Mouse (Mus musculus) liver, embryonic 14.5 days (tissue): ENCODE measurements at regions not wholly inside any gene's neighbourhood (a gene's known extent, or its start where the extent isn't known, plus 50 kb on each side); places are given as distances from the start of the nearest gene placed in this dataset.

Experiments used
- ATAC-seq: fragments of 200-750 bp; cut with Nextera tagmentation; 2 replicates; pipeline ENCODE4 v1.8.0; 2017; ENCODE audit warnings: moderate number of reproducible peaks, mild to moderate bottlenecking, moderate library complexity; ENCODE audit not compliant: insufficient read depth
- DNase-seq, 3 experiments: peaks; one replicate each; pipeline ENCODE4 v3.0.0-alpha.2; 2012 to 2013; ENCODE audit warnings: low read depth in 3 of 3, low spot score in 3 of 3
- H3K27ac ChIP-seq: fragments of 300-500 bp; sonication (generic); 2 replicates; pipeline ENCODE4 v1.5.1; 2014; ENCODE audit warnings: moderate library complexity, mild to moderate bottlenecking, control low read depth, inconsistent platforms
- H3K27me3 ChIP-seq: fragments of 300-500 bp; sonication (generic); 2 replicates; pipeline ENCODE4 v1.6.1; 2014; ENCODE audit warnings: mild to moderate bottlenecking, low read length, moderate library complexity; ENCODE audit not compliant: control insufficient read depth, insufficient read depth
- H3K36me3 ChIP-seq: fragments of 300-500 bp; sonication (generic); replicated peaks from 2 replicates; pipeline ENCODE4 v1.6.1; 2014; ENCODE audit warnings: low read depth; ENCODE audit not compliant: control insufficient read depth, insufficient read depth
- H3K4me1 ChIP-seq, 2 experiments: fragments of 200-500 bp in 1 of 2; fragments of 300-500 bp in 1 of 2; sonication (generic) in 1 of 2; replicated peaks; 2 replicates each; pipeline ENCODE4 v1.6.1; 2012 to 2014; ENCODE audit warnings: antibody characterized with exemption in 1 of 2, inconsistent platforms in 1 of 2, low read length in 1 of 2; ENCODE audit not compliant: control insufficient read depth in 2 of 2, insufficient read depth in 2 of 2
- H3K4me2 ChIP-seq: fragments of 300-500 bp; sonication (generic); 2 replicates; pipeline ENCODE4 v1.6.1; 2014; ENCODE audit warnings: low read depth, mild to moderate bottlenecking, control low read depth, moderate library complexity
- H3K4me3 ChIP-seq, 2 experiments: fragments of 200-500 bp in 1 of 2; fragments of 300-500 bp in 1 of 2; sonication (generic) in 1 of 2; 2 replicates each; pipeline ENCODE4 v1.5.1; 2012 to 2014; ENCODE audit warnings: low read depth in 2 of 2, low read length in 2 of 2, mild to moderate bottlenecking in 2 of 2, control low read depth in 1 of 2, inconsistent platforms in 1 of 2, moderate library complexity in 1 of 2; ENCODE audit not compliant: insufficient read depth in 1 of 2
- H3K9ac ChIP-seq: fragments of 300-500 bp; sonication (generic); replicated peaks from 2 replicates; pipeline ENCODE4 v1.6.1; 2014; ENCODE audit warnings: mild to moderate bottlenecking, control low read depth, moderate library complexity
- H3K9me3 ChIP-seq: fragments of 300-500 bp; sonication (generic); 2 replicates; pipeline ENCODE4 v1.6.1; 2016; ENCODE audit warnings: low read length, mixed read lengths; ENCODE audit not compliant: control insufficient read depth
- CTCF ChIP-seq: IDR thresholded peaks from 2 replicates; pipeline ENCODE4 v1.5.1; 2016; ENCODE audit warnings: antibody characterized with exemption, low read depth, control low read depth
- EP300 ChIP-seq: IDR thresholded peaks from 2 replicates; pipeline ENCODE4 v1.6.1; 2016; ENCODE audit warnings: antibody characterized with exemption, low read depth
- WGBS: fragments of 180-500 bp; shearing (Covaris S2); extraction: QIAGEN DNeasy Blood & Tissue Kit; methylation state at CpG from one replicate; pipeline ENCODE4 v1.1.7; 2014; ENCODE audit not compliant: insufficient replicate concordance; 5-methylcytosine and 5-hydroxymethylcytosine counted together

- H3K36me3 ChIP-seq, result no peaks in the 10 kb centered on the region
- no peak for DNase-seq
- no peak overlapping the region for H3K4me2 ChIP-seq
- no peaks in the 10 kb centered on the region for H3K9me3 ChIP-seq
- no peak overlapping the region for H3K27ac ChIP-seq
- ATAC-seq, result no peak
- no peaks in the 10 kb centered on the region for H3K4me1 ChIP-seq
- 46% methylated on average over 8 of the region's 8 CpGs for WGBS
- no peak overlapping the region for H3K9ac ChIP-seq
- H3K4me3 ChIP-seq, result no peak overlapping the region
- H3K27me3 ChIP-seq, result no peaks in the 10 kb centered on the region
- TF ChIP-seq CTCF (no peak), EP300 (no peak)
These were observed 116.8 kb downstream of the Faxc start for GRCm38 (mm10) chr4:22047730-22048455.

- 54% methylated on average over 5 of the region's 5 CpGs for WGBS
- Histone ChIP-seq H3K9me3 (no peaks in the 10 kb centered on the region), H3K9ac (no peak overlapping the region), H3K36me3 (no peaks in the 10 kb centered on the region), H3K4me3 (no peak overlapping the region), H3K27ac (no peak overlapping the region), H3K27me3 (no peaks in the 10 kb centered on the region), H3K4me2 (no peak overlapping the region), H3K4me1 (no peaks in the 10 kb centered on the region)
- ATAC-seq (no peak), DNase-seq (no peak)
- TF ChIP-seq EP300, result no peak
- TF ChIP-seq CTCF, result no peak
These were observed 135.8 kb downstream of the Faxc start for GRCm38 (mm10) chr4:22066785-22067433.

- no peaks in the 10 kb centered on the region for H3K9me3 ChIP-seq
- DNase-seq (no peak), ATAC-seq (no peak)
These were observed 136.7 kb downstream of the Faxc start for GRCm38 (mm10) chr4:22067678-22068299.

GRCm38 (mm10) chr4:22088209-22088787 lies 157.2 kb downstream of the Faxc start:
- Histone ChIP-seq H3K27ac (no peak overlapping the region), H3K9me3 (no peaks in the 10 kb centered on the region), H3K36me3 (no peaks in the 10 kb centered on the region), H3K4me3 (no peak overlapping the region), H3K9ac (no peak overlapping the region), H3K4me1 (no peaks in the 10 kb centered on the region), H3K27me3 (no peaks in the 10 kb centered on the region), H3K4me2 (no peak overlapping the region)
- DNase-seq (no peak), ATAC-seq (no peak)
- TF ChIP-seq EP300 (no peak), CTCF (no peak)
- WGBS, result 39% methylated on average over 3 of the region's 3 CpGs

More at GRCm38 (mm10) chr4:22067678-22068299, 136.7 kb downstream of the Faxc start:
- H3K9ac ChIP-seq, result no peak overlapping the region
- TF ChIP-seq EP300 (no peak), CTCF (no peak)
- H3K4me2 ChIP-seq, result no peak overlapping the region
- H3K27me3 ChIP-seq, result no peaks in the 10 kb centered on the region
- H3K36me3 ChIP-seq, result no peaks in the 10 kb centered on the region
- no peak overlapping the region for H3K4me3 ChIP-seq
- 60% methylated on average over 14 of the region's 14 CpGs for WGBS
- H3K27ac ChIP-seq, result no peak overlapping the region
- no peaks in the 10 kb centered on the region for H3K4me1 ChIP-seq

- no peak for TF ChIP-seq CTCF
- no peak for TF ChIP-seq EP300
- H3K36me3 ChIP-seq, result no peaks in the 10 kb centered on the region
- DNase-seq, result no peak
- no peaks in the 10 kb centered on the region for H3K27me3 ChIP-seq
- no peak for ATAC-seq
- no peak overlapping the region for H3K27ac ChIP-seq
- WGBS, result 74% methylated on average over 1 of the region's 1 CpGs
- no peak overlapping the region for H3K9ac ChIP-seq
- no peak overlapping the region for H3K4me3 ChIP-seq
- no peaks in the 10 kb centered on the region for H3K4me1 ChIP-seq
- no peaks in the 10 kb centered on the region for H3K9me3 ChIP-seq
- no peak overlapping the region for H3K4me2 ChIP-seq
These were observed 158.5 kb downstream of the Faxc start for GRCm38 (mm10) chr4:22089637-22090041.
